Mouse (Mus musculus) hindbrain, embryonic 16.5 days (tissue): Measurements from ENCODE around the gene Obsl1. TPM values are rescaled to one million over a fixed set of nuclear protein-coding genes. Genes with fewer than 3 reads are reported as not detected.

Experiments
- ATAC-seq: fragments of 200-750 bp; cut with Nextera tagmentation; 2 replicates; pipeline ENCODE4 v1.8.0; 2017; ENCODE audit warnings: moderate TSS enrichment, moderate library complexity
- H3K27ac ChIP-seq: fragments of 300-500 bp; sonication (generic); 2 replicates; pipeline ENCODE4 v1.5.1; 2014; ENCODE audit warnings: low read depth, mild to moderate bottlenecking, control low read depth, low read length, moderate library complexity
- H3K27me3 ChIP-seq: fragments of 300-500 bp; sonication (generic); replicated peaks from 2 replicates; pipeline ENCODE4 v1.6.1; 2014; ENCODE audit warnings: low read length; ENCODE audit not compliant: control insufficient read depth, insufficient read depth
- H3K36me3 ChIP-seq: fragments of 300-500 bp; sonication (generic); 2 replicates; pipeline ENCODE4 v1.6.1; 2014; ENCODE audit warnings: mild to moderate bottlenecking, low read length, moderate library complexity, mixed read lengths; ENCODE audit not compliant: control insufficient read depth, insufficient read depth
- H3K4me1 ChIP-seq: fragments of 300-500 bp; sonication (generic); 2 replicates; pipeline ENCODE4 v1.6.1; 2014; ENCODE audit warnings: low read depth, low read length; ENCODE audit not compliant: control insufficient read depth, insufficient read depth
- H3K4me2 ChIP-seq: fragments of 300-500 bp; sonication (generic); 2 replicates; pipeline ENCODE4 v1.6.1; 2014; ENCODE audit warnings: mild to moderate bottlenecking, low read length, control low read depth, moderate library complexity
- H3K4me3 ChIP-seq: fragments of 300-500 bp; sonication (generic); 2 replicates; pipeline ENCODE4 v1.5.1; 2014; ENCODE audit warnings: mild to moderate bottlenecking, low read length, control low read depth, moderate library complexity
- H3K9ac ChIP-seq: fragments of 300-500 bp; sonication (generic); 2 replicates; pipeline ENCODE4 v1.6.1; 2014; ENCODE audit warnings: low read depth, mild to moderate bottlenecking, control low read depth, low read length, moderate library complexity
- H3K9me3 ChIP-seq: fragments of 300-500 bp; sonication (generic); 2 replicates; pipeline ENCODE4 v1.6.1; 2014; ENCODE audit warnings: mild to moderate bottlenecking, low read length, moderate library complexity; ENCODE audit not compliant: control insufficient read depth
- WGBS: fragments of 180-500 bp; shearing (Covaris S2); extraction: QIAGEN DNeasy Blood & Tissue Kit; methylation state at CpG from one replicate; pipeline ENCODE4 v1.1.7; 2014; 5-methylcytosine and 5-hydroxymethylcytosine counted together
- polyA plus RNA-seq: library from polyadenylated mRNA; unstranded; fragments of >200 nt; fragmentation: Nextera tagmentation; extraction: Ambion mirVana; gene quantifications from 2 replicates; pipeline ENCODE4 v1.2.1, GENCODE M21; 2015

The Obsl1 gene
- polyA plus RNA-seq, 1 experiment from 2014 or later, result 25.4 TPM

- peak; percentile 10 for ATAC-seq
- H3K27me3 ChIP-seq, result peaks cover 4% of the 10 kb centered on the region
- peak overlapping the region; percentile 43 for H3K9ac ChIP-seq
- H3K9me3 ChIP-seq, result no peaks in the 10 kb centered on the region
- peak overlapping the region; percentile 33 for H3K4me2 ChIP-seq
- peak overlapping the region; percentile 61; the same call in 1 of the 2 replicates for H3K27ac ChIP-seq
- H3K4me3 ChIP-seq, result no peak overlapping the region
- H3K36me3 ChIP-seq, result peaks cover 2% of the 10 kb centered on the region; the same call in 1 of the 2 replicates
- H3K4me1 ChIP-seq, result peaks cover 87% of the 10 kb centered on the region
- WGBS, result under 1% methylated on average over 22 of the region's 22 CpGs
Observed at GRCm38 (mm10) chr1:75445751-75446611, 60.3 kb downstream of the Obsl1 start.

GRCm38 (mm10) chr1:75445141-75445701, 61.0 kb downstream of the Obsl1 start:
- Histone ChIP-seq H3K9me3 (no peaks in the 10 kb centered on the region), H3K36me3 (peaks cover 2% of the 10 kb centered on the region; the same call in 1 of the 2 replicates), H3K4me1 (peaks cover 80% of the 10 kb centered on the region), H3K9ac (no peak overlapping the region), H3K27ac (peak overlapping the region; percentile 61; the same call in 1 of the 2 replicates), H3K4me2 (peak overlapping the region; percentile 33), H3K27me3 (peaks cover 4% of the 10 kb centered on the region), H3K4me3 (no peak overlapping the region)
- 8% methylated on average over 9 of the region's 9 CpGs for WGBS
- no peak for ATAC-seq

GRCm38 (mm10) chr1:75444208-75444607, 62.0 kb downstream of the Obsl1 start:
- no peak for ATAC-seq
- peaks cover 4% of the 10 kb centered on the region for H3K27me3 ChIP-seq
- H3K9ac ChIP-seq, result no peak overlapping the region; the same call in 1 of the 2 replicates
- H3K9me3 ChIP-seq, result no peaks in the 10 kb centered on the region
- H3K27ac ChIP-seq, result no peak overlapping the region
- WGBS, result 24% methylated on average over 3 of the region's 3 CpGs
- peaks cover 70% of the 10 kb centered on the region for H3K4me1 ChIP-seq
- H3K36me3 ChIP-seq, result peaks cover 2% of the 10 kb centered on the region; the same call in 1 of the 2 replicates
- H3K4me2 ChIP-seq, result no peak overlapping the region
- no peak overlapping the region for H3K4me3 ChIP-seq

GRCm38 (mm10) chr1:75443247-75444024, 62.8 kb downstream of the Obsl1 start:
- H3K9me3 ChIP-seq, result no peaks in the 10 kb centered on the region
- no peak overlapping the region for H3K4me2 ChIP-seq
- WGBS, result 12% methylated on average over 13 of the region's 13 CpGs
- no peak overlapping the region for H3K4me3 ChIP-seq
- peak overlapping the region; percentile 41 for H3K27ac ChIP-seq
- H3K27me3 ChIP-seq, result peaks cover 4% of the 10 kb centered on the region
- peak overlapping the region; percentile 30 for H3K9ac ChIP-seq
- ATAC-seq, result peak; percentile 15; the same call in 1 of the 2 replicates
- H3K36me3 ChIP-seq, result peaks cover 2% of the 10 kb centered on the region; the same call in 1 of the 2 replicates
- peaks cover 62% of the 10 kb centered on the region for H3K4me1 ChIP-seq

- Histone ChIP-seq H3K9ac (no peak overlapping the region), H3K27me3 (peaks cover 4% of the 10 kb centered on the region), H3K36me3 (peaks cover 2% of the 10 kb centered on the region; the same call in 1 of the 2 replicates), H3K4me1 (peaks cover 56% of the 10 kb centered on the region), H3K4me3 (no peak overlapping the region), H3K27ac (peak overlapping the region; percentile 41; the same call in 1 of the 2 replicates), H3K9me3 (no peaks in the 10 kb centered on the region), H3K4me2 (no peak overlapping the region)
- WGBS, result 17% methylated on average over 8 of the region's 8 CpGs
- ATAC-seq, result no peak
Observed at GRCm38 (mm10) chr1:75442811-75443210, 63.4 kb downstream of the Obsl1 start.

- no peak overlapping the region for H3K4me2 ChIP-seq
- H3K4me1 ChIP-seq, result peaks cover 49% of the 10 kb centered on the region
- no peaks in the 10 kb centered on the region for H3K9me3 ChIP-seq
- peaks cover 4% of the 10 kb centered on the region; the same call in 1 of the 2 replicates for H3K27me3 ChIP-seq
- peaks cover 2% of the 10 kb centered on the region; the same call in 1 of the 2 replicates for H3K36me3 ChIP-seq
- H3K27ac ChIP-seq, result no peak overlapping the region
- H3K9ac ChIP-seq, result no peak overlapping the region
- WGBS, result 80% methylated on average over 9 of the region's 9 CpGs
- no peak for ATAC-seq
- H3K4me3 ChIP-seq, result no peak overlapping the region
Observed at GRCm38 (mm10) chr1:75442171-75442570, 64.1 kb downstream of the Obsl1 start.

- Histone ChIP-seq H3K27me3 (peaks cover 4% of the 10 kb centered on the region; the same call in 1 of the 2 replicates), H3K9ac (no peak overlapping the region), H3K36me3 (peaks cover 2% of the 10 kb centered on the region; the same call in 1 of the 2 replicates), H3K4me2 (no peak overlapping the region), H3K4me1 (peaks cover 48% of the 10 kb centered on the region), H3K27ac (no peak overlapping the region), H3K9me3 (no peaks in the 10 kb centered on the region), H3K4me3 (no peak overlapping the region)
- no peak for ATAC-seq
- 77% methylated on average over 15 of the region's 15 CpGs for WGBS
Observed at GRCm38 (mm10) chr1:75441471-75441996, 64.7 kb downstream of the Obsl1 start.

- Histone ChIP-seq H3K4me2 (no peak overlapping the region), H3K9me3 (no peaks in the 10 kb centered on the region), H3K27me3 (0 out of 2 replicates have a peak, but pooled peaks cover 2% of the 10 kb centered on the region), H3K27ac (no peak overlapping the region), H3K36me3 (peaks cover 2% of the 10 kb centered on the region; the same call in 1 of the 2 replicates), H3K4me3 (no peak overlapping the region), H3K4me1 (peaks cover 44% of the 10 kb centered on the region), H3K9ac (no peak overlapping the region)
- ATAC-seq, result no peak
- 85% methylated on average over 7 of the region's 7 CpGs for WGBS
Observed at GRCm38 (mm10) chr1:75440661-75441060, 65.6 kb downstream of the Obsl1 start.
